Mouse (Mus musculus) neural tube, embryonic 14.5 days (tissue): ENCODE data around the gene Ifi44. TPM values are rescaled to one million over a fixed set of nuclear protein-coding genes. Genes with fewer than 3 reads are reported as not detected.

Source experiments
- ATAC-seq: fragments of 200-750 bp; cut with Nextera tagmentation; 2 replicates; pipeline ENCODE4 v1.8.0; 2017; ENCODE audit warnings: low read depth, mild to moderate bottlenecking, moderate TSS enrichment, moderate library complexity
- H3K27ac ChIP-seq: fragments of 300-500 bp; sonication (generic); 2 replicates; pipeline ENCODE4 v1.5.1; 2014; ENCODE audit warnings: low read depth, mild to moderate bottlenecking, control low read depth, low read length, moderate library complexity, mixed read lengths
- H3K27me3 ChIP-seq: fragments of 300-500 bp; sonication (generic); 2 replicates; pipeline ENCODE4 v1.6.1; 2014; ENCODE audit warnings: low read length; ENCODE audit not compliant: control insufficient read depth, insufficient read depth
- H3K36me3 ChIP-seq: fragments of 300-500 bp; sonication (generic); 2 replicates; pipeline ENCODE4 v1.6.1; 2014; ENCODE audit warnings: low read length, mixed read lengths; ENCODE audit not compliant: control insufficient read depth, insufficient read depth
- H3K4me1 ChIP-seq: fragments of 300-500 bp; sonication (generic); 2 replicates; pipeline ENCODE4 v1.6.1; 2014; ENCODE audit warnings: low read length; ENCODE audit not compliant: control insufficient read depth, insufficient read depth
- H3K4me2 ChIP-seq: fragments of 300-500 bp; sonication (generic); 2 replicates; pipeline ENCODE4 v1.6.1; 2014; ENCODE audit warnings: mild to moderate bottlenecking, low read depth, low read length, control low read depth
- H3K4me3 ChIP-seq: fragments of 300-500 bp; sonication (generic); 2 replicates; pipeline ENCODE4 v1.5.1; 2014; ENCODE audit warnings: low read depth, low read length, control low read depth, mixed read lengths
- H3K9ac ChIP-seq: fragments of 300-500 bp; sonication (generic); replicated peaks from 2 replicates; pipeline ENCODE4 v1.6.1; 2014; ENCODE audit warnings: low read depth, mild to moderate bottlenecking, control low read depth, low read length, mixed read lengths
- H3K9me3 ChIP-seq: fragments of 300-500 bp; sonication (generic); 2 replicates; pipeline ENCODE4 v1.6.1; 2016; ENCODE audit warnings: low read length; ENCODE audit not compliant: control insufficient read depth
- WGBS: fragments of 180-500 bp; shearing (Covaris S2); extraction: QIAGEN DNeasy Blood & Tissue Kit; methylation state at CpG from one replicate; pipeline ENCODE4 v1.1.7; 2014; 5-methylcytosine and 5-hydroxymethylcytosine counted together
- polyA plus RNA-seq: library from polyadenylated mRNA; unstranded; fragments of >200 nt; fragmentation: Nextera tagmentation; extraction: Ambion mirVana; gene quantifications from 2 replicates; pipeline ENCODE4 v1.2.1, GENCODE M21; 2014

Ifi44 gene
- polyA plus RNA-seq, result 0.11 and 0.37 TPM in 2 replicates

DNA sequence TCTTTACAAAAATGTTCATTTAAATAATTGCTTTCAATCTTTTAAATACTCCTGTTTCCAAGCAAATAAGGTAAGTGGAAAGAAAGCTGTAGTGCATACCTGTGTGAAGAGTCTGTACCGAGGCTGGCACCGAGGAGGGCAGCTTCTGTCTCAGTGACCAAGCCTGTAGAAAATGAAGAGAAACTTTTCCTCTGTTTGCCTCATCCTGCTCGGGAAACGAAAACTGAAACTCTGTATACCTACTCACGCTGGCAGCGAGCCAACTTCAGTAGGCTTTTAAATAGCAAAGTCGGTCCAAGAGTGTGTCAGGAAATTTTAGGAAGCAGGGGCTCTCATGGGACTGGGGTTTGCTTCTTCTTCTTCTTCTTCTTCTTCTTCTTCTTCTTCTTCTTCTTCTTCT is at the start of gene Ifi44:
TSS of gene Ifi44 (minus strand) at position 224 of the 400 bp plus-strand sequence.
- ATAC-seq, result no peak
- H3K4me2 ChIP-seq, result no peak within 1 kb of the TSS

DNA sequence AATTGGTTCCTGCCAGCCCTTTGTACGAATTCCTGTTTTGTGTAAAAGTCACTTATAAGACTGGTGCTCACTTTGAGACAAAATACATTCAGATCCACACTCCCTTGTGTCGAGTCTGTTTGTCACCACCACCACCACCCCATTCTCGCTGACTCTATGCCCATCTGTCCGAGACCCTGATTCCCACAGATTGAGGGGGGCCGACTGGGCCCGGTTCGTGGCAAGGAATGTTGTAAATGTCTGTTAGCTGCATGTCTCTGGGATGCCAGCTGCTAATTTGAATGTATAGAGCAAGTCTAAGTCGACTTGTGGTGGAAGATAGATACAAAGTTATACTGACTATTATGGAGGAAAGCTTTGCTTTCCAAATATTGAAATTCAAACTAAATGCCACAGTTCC is 38.9 kb upstream of the Ifi44 start:
- Histone ChIP-seq H3K9ac (no peak overlapping the region), H3K27me3 (no peaks in the 10 kb centered on the region), H3K27ac (no peak overlapping the region), H3K4me2 (no peak overlapping the region), H3K9me3 (no peaks in the 10 kb centered on the region), H3K4me1 (no peaks in the 10 kb centered on the region), H3K4me3 (no peak overlapping the region), H3K36me3 (no peaks in the 10 kb centered on the region)
- 52% methylated on average over 8 of the region's 8 CpGs for WGBS
- no peak for ATAC-seq

More for the DNA sequence above, at the start of gene Ifi44:
- Histone ChIP-seq H3K4me3 (no peak within 1 kb of the TSS), H3K9me3 (no peaks in the 10 kb centered on the region), H3K36me3 (no peaks in the 10 kb centered on the region), H3K9ac (no peak within 1 kb of the TSS), H3K27ac (no peak within 1 kb of the TSS), H3K27me3 (no peaks in the 10 kb centered on the region), H3K4me1 (no peaks in the 10 kb centered on the region)
- 78% methylated on average over 7 of the region's 7 CpGs for WGBS

DNA sequence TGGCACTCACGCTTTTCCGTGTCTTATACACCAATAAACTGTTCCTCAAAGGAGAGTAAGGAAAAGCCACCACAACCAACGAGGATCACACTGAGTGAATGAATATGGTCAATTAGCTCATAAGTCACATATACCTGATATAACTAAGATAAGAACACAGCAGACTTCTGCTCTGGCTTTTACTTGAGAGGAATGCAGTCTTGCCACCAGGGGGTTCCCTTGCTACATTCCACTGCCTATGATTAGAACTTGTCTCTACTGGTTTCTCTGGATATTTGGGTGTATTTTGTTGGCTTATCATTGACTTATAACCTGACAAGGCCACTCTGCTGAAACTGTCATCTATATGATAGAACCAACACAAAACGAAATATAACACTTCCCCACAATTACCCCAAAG is 25.3 kb upstream of the Ifi44 start:
- no peak for ATAC-seq
- Histone ChIP-seq H3K27me3 (no peaks in the 10 kb centered on the region), H3K4me3 (no peak overlapping the region), H3K9ac (no peak overlapping the region), H3K9me3 (no peaks in the 10 kb centered on the region), H3K36me3 (no peaks in the 10 kb centered on the region), H3K4me1 (no peaks in the 10 kb centered on the region), H3K27ac (no peak overlapping the region), H3K4me2 (no peak overlapping the region)
- 78% methylated on average over 4 of the region's 4 CpGs for WGBS

DNA sequence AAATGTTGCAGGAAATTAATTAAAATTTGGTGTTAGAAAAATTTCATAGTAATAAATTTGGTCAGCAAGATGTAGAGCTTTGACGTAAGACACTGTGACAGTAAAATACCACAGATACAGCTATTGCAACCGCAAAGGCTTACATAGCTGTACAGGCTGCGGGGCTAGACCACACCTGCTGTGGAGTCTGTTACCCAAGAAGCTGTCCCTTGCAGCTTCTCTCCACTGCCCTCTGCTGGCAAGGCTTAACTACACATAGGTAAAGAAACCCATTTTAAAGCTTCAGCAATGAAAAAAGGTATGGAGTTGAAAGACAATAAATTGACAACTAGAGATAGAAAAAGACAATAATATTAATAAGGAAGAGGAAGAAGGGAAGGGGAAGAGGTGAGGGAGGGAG is 21.3 kb upstream of the Ifi44 start:
- no peak; the same call in 1 of the 2 replicates for ATAC-seq
- 56% methylated on average over 3 of the region's 3 CpGs for WGBS
- Histone ChIP-seq H3K4me1 (no peaks in the 10 kb centered on the region), H3K4me2 (no peak overlapping the region), H3K36me3 (no peaks in the 10 kb centered on the region), H3K27ac (no peak overlapping the region), H3K9me3 (no peaks in the 10 kb centered on the region), H3K4me3 (no peak overlapping the region), H3K27me3 (no peaks in the 10 kb centered on the region), H3K9ac (no peak overlapping the region)

DNA sequence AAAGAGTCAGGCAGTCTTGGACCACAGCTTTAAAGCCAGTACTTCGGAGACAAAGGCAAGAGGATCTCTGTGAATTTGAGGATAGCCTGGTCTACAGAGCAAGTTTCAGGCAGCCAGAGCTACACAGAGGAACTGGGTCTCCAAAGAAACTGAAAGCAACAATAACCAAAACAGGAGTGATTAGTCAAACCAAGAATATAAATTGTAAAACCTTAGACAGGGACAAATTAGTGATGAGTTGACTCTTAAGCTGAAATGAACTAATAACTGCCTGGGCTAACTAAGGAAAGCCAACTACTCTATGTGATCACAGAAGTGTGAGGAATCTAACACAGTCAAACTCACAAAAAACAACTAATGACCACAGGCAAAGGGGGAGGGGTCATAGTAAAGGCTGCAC is 1.2 kb downstream of the Ifi44 start:
- 83% methylated on average over 1 of the region's 1 CpGs for WGBS
- Histone ChIP-seq H3K27me3 (no peaks in the 10 kb centered on the region), H3K4me2 (no peak overlapping the region), H3K4me1 (no peaks in the 10 kb centered on the region), H3K27ac (no peak overlapping the region), H3K9me3 (no peaks in the 10 kb centered on the region), H3K9ac (no peak overlapping the region), H3K36me3 (no peaks in the 10 kb centered on the region), H3K4me3 (no peak overlapping the region)
- no peak for ATAC-seq

DNA sequence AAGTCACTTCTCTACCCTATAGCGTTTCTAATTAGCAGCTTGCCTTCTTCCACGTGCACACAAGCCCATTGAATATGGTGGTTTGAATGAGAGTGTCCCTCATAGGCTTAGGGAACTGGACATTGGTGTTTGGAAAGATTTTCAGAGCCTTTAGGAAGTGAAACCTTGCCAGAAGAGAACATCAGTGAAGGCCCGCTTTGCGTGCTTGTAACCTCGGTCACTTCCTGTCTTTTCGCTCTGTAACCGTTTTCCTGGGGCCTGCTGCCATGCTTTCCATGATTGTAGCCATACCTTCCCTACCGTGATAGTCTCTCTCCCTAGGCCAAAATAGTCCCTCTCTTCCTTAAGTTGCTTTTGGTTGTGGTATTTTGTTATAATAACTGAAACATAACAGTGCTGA is 3.7 kb downstream of the Ifi44 start:
- WGBS, result 92% methylated on average over 8 of the region's 8 CpGs
- H3K4me3 ChIP-seq, result no peak overlapping the region
- no peak overlapping the region for H3K9ac ChIP-seq
- no peak overlapping the region for H3K4me2 ChIP-seq
- no peak for ATAC-seq
- H3K36me3 ChIP-seq, result no peaks in the 10 kb centered on the region
- H3K9me3 ChIP-seq, result no peaks in the 10 kb centered on the region
- no peaks in the 10 kb centered on the region for H3K27me3 ChIP-seq
- H3K27ac ChIP-seq, result no peak overlapping the region
- H3K4me1 ChIP-seq, result no peaks in the 10 kb centered on the region

DNA sequence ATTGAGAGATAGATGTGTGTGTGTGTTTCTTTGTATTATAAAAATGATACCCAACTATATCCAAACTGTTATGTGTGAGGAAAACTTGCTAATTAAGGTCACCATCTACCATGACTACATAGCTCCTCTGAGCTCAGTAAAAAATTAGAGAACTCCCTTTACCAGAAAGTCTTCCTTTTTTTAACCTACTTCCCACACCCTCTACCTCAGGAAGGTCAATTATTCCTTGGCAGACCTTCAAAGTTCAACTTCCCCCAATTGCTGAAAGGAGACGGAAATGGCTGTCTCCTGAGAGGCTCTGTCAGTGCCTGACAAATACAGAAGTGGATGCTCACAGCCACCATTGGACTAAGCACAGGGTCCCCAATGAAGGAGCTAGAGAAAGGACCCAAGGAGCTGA is 7.5 kb downstream of the Ifi44 start:
- WGBS, result 86% methylated on average over 1 of the region's 1 CpGs
- Histone ChIP-seq H3K4me2 (no peak overlapping the region), H3K4me1 (no peaks in the 10 kb centered on the region), H3K27me3 (no peaks in the 10 kb centered on the region), H3K9me3 (no peaks in the 10 kb centered on the region), H3K9ac (no peak overlapping the region), H3K4me3 (no peak overlapping the region), H3K27ac (no peak overlapping the region), H3K36me3 (no peaks in the 10 kb centered on the region)
- ATAC-seq, result no peak

DNA sequence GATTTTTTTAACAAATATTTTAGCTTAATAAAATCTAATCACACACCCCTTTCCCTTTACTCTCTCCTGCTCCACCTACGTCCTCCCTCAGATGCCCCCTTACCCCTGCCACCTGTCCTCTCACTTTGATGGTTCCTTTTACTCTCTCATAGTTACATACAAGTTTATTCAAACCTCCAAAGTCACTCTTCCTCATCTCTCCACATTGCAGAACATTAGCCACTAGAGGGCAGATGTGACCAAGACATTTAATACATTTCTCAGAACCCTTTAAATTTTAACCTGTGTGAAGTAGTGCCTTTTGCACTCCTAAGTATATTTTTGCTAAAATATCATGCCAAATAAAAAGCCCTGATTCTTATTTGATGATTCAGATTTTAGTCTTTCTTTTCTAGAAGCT is 33.5 kb downstream of the Ifi44 start:
- H3K9me3 ChIP-seq, result no peaks in the 10 kb centered on the region
- no peaks in the 10 kb centered on the region for H3K27me3 ChIP-seq
- 35% methylated on average over 1 of the region's 1 CpGs for WGBS
- H3K27ac ChIP-seq, result no peak overlapping the region
- no peak overlapping the region for H3K9ac ChIP-seq
- no peak overlapping the region for H3K4me3 ChIP-seq
- ATAC-seq, result peak; percentile 68; the same call in 1 of the 2 replicates
- H3K4me2 ChIP-seq, result no peak overlapping the region
- no peaks in the 10 kb centered on the region for H3K4me1 ChIP-seq
- no peaks in the 10 kb centered on the region for H3K36me3 ChIP-seq

DNA sequence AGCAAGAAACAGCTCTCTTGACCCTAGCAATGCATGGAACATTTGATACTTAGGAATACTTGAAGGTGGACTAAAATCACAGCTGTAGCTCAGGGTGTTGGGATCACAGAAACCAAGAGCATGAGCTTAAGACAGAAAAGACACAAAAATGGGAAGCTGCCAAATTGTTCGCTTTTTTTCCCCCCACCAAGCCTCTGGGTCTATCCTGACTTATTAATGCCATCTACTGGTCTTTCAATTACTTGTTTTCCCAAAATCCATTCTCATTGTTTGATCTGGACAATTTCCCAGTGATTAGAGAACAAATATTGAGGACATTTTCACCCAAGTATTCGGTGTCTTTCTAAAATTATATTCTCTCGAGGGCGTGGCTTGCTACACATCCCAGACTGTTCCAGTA is 42.4 kb downstream of the Ifi44 start:
- H3K27me3 ChIP-seq, result no peaks in the 10 kb centered on the region
- no peak overlapping the region for H3K4me3 ChIP-seq
- H3K36me3 ChIP-seq, result no peaks in the 10 kb centered on the region
- H3K4me2 ChIP-seq, result no peak overlapping the region
- H3K9ac ChIP-seq, result no peak overlapping the region
- ATAC-seq, result no peak
- no peaks in the 10 kb centered on the region for H3K4me1 ChIP-seq
- H3K27ac ChIP-seq, result no peak overlapping the region
- WGBS, result 96% methylated on average over 4 of the region's 4 CpGs
- H3K9me3 ChIP-seq, result no peaks in the 10 kb centered on the region
